Mouse (Mus musculus) G1E (cell line): ENCODE results near the gene Galr3. TPM values are rescaled to one million over a fixed set of nuclear protein-coding genes. Genes with fewer than 3 reads are reported as not detected.
A peak's percentile ranks its signal among the peaks of the same experiment; 100 is the strongest.

Experiments
- ATAC-seq: 2 replicates; pipeline ENCODE4 v1.8.0; 2016; ENCODE audit warnings: mild to moderate bottlenecking; ENCODE audit not compliant: insufficient number of reproducible peaks, poor library complexity, low FRiP score, severe bottlenecking; ENCODE audit errors: extremely low read depth
- DNase-seq: peaks from one replicate; pipeline ENCODE4 v3.0.0; 2012; ENCODE audit warnings: low spot score
- H3K27me3 ChIP-seq: 2 replicates; pipeline ENCODE4 v1.6.1; 2012; ENCODE audit warnings: mild to moderate bottlenecking, low read length, inconsistent platforms; ENCODE audit not compliant: insufficient read depth
- H3K36me3 ChIP-seq: replicated peaks from 2 replicates; pipeline ENCODE3; 2012; ENCODE audit warnings: mild to moderate bottlenecking, inconsistent platforms
- H3K4me1 ChIP-seq: 2 replicates; pipeline ENCODE4 v1.6.1; 2012; ENCODE audit warnings: low read depth, low read length, inconsistent platforms, mixed read lengths; ENCODE audit not compliant: insufficient read depth
- H3K4me3 ChIP-seq: 2 replicates; pipeline ENCODE4 v1.5.1; 2012; ENCODE audit warnings: low read depth, mild to moderate bottlenecking, inconsistent platforms, low read length, moderate library complexity, mixed read lengths
- H3K9me3 ChIP-seq: replicated peaks from 2 replicates; pipeline ENCODE4 v1.6.1; 2012; ENCODE audit warnings: inconsistent platforms
- CTCF ChIP-seq: IDR thresholded peaks from 2 replicates; pipeline ENCODE4 v1.5.1; 2012; ENCODE audit warnings: low read depth, low read length, inconsistent platforms, mixed read lengths
- GATA1 ChIP-seq: IDR thresholded peaks from 2 replicates; pipeline ENCODE4 v1.6.1; 2012; ENCODE audit warnings: borderline replicate concordance, low read length, inconsistent platforms, mixed read lengths
- GATA2 ChIP-seq: IDR thresholded peaks from 2 replicates; pipeline ENCODE4 v1.6.1; 2012; ENCODE audit warnings: low read depth, low read length, inconsistent platforms, borderline replicate concordance
- POLR2AphosphoS5 ChIP-seq: IDR thresholded peaks from 2 replicates; pipeline ENCODE4 v1.6.1; 2012; ENCODE audit warnings: low read depth, low read length, inconsistent platforms; ENCODE audit not compliant: insufficient replicate concordance
- TAL1 ChIP-seq: conservative IDR thresholded peaks from 2 replicates; pipeline ENCODE4 v1.6.1; 2012; ENCODE audit warnings: low read depth, low read length, inconsistent platforms, mixed read lengths
- polyA plus RNA-seq: library from polyadenylated mRNA; stranded (reverse); fragments of >175 nt; gene quantifications from 2 replicates; pipeline ENCODE4 v1.2.3, GENCODE M21; 2012
- total RNA-seq, 2 experiments: library from RNA; stranded (forward) in 1 of 2; stranded (reverse) in 1 of 2; fragments of 200-1000 nt in 1 of 2; fragments of >200 nt in 1 of 2; fragmentation: Nextera tagmentation in 1 of 2; gene quantifications; 2 replicates each; pipeline ENCODE4 v1.2.3; 2014 to 2017

The Galr3 gene
- total and polyA plus RNA-seq, 3 experiments: not detected

GRCm38 (mm10) chr15:79038331-79038730 is 3.4 kb upstream of the Galr3 start:
- peaks cover 8% of the 10 kb centered on the region for H3K9me3 ChIP-seq
- H3K4me1 ChIP-seq: peaks cover 19% of the 10 kb centered on the region
- peaks cover 63% of the 10 kb centered on the region for H3K27me3 ChIP-seq
- no peak for ATAC-seq
- no peak for DNase-seq
- TF ChIP-seq CTCF (no peak), POLR2AphosphoS5 (no peak), GATA1 (no peak), GATA2 (no peak)
- no peak overlapping the region for H3K4me3 ChIP-seq
- no peaks in the 10 kb centered on the region for H3K36me3 ChIP-seq

- Histone ChIP-seq H3K4me3 (no peak overlapping the region), H3K36me3 (no peaks in the 10 kb centered on the region), H3K4me1 (peaks cover 19% of the 10 kb centered on the region), H3K27me3 (peaks cover 61% of the 10 kb centered on the region), H3K9me3 (peaks cover 8% of the 10 kb centered on the region)
- ATAC-seq (peak; percentile 66), DNase-seq (peak; percentile 91)
- peak; percentile 74 for TF ChIP-seq CTCF
- TF ChIP-seq GATA1: no peak
- TF ChIP-seq POLR2AphosphoS5: no peak
- no peak for TF ChIP-seq GATA2
- no peak for TF ChIP-seq TAL1
Observed at GRCm38 (mm10) chr15:79038853-79039252, 2.8 kb upstream of the Galr3 start.

GRCm38 (mm10) chr15:79040501-79041416 is 926 bp upstream of the Galr3 start:
- Histone ChIP-seq H3K36me3 (no peaks in the 10 kb centered on the region), H3K27me3 (peaks cover 51% of the 10 kb centered on the region), H3K9me3 (peaks cover 8% of the 10 kb centered on the region), H3K4me3 (no peak overlapping the region), H3K4me1 (peaks cover 19% of the 10 kb centered on the region)
- DNase-seq (no peak), ATAC-seq (no peak)
- TF ChIP-seq GATA1 (no peak), GATA2 (no peak)

- TF ChIP-seq CTCF (no peak), POLR2AphosphoS5 (no peak), GATA1 (no peak), TAL1 (no peak), GATA2 (no peak)
- Histone ChIP-seq H3K9me3 (peaks cover 8% of the 10 kb centered on the region), H3K4me1 (peaks cover 15% of the 10 kb centered on the region), H3K36me3 (no peaks in the 10 kb centered on the region), H3K4me3 (no peak overlapping the region), H3K27me3 (peaks cover 50% of the 10 kb centered on the region)
- ATAC-seq: no peak
- no peak for DNase-seq
Observed at GRCm38 (mm10) chr15:79042721-79043491, 1.2 kb downstream of the Galr3 start.

GRCm38 (mm10) chr15:79044837-79045236 is 3.2 kb downstream of the Galr3 start:
- Histone ChIP-seq H3K9me3 (peaks cover 8% of the 10 kb centered on the region), H3K4me3 (no peak overlapping the region), H3K36me3 (no peaks in the 10 kb centered on the region), H3K4me1 (peaks cover 6% of the 10 kb centered on the region; the same call in 1 of the 2 replicates), H3K27me3 (peaks cover 51% of the 10 kb centered on the region)
- no peak for DNase-seq
- no peak for ATAC-seq
- no peak for TF ChIP-seq CTCF
- no peak for TF ChIP-seq TAL1
- TF ChIP-seq GATA2: no peak

GRCm38 (mm10) chr15:79048186-79048585 is 6.5 kb downstream of the Galr3 start:
- ATAC-seq (no peak), DNase-seq (no peak)
- Histone ChIP-seq H3K4me1 (peaks cover 18% of the 10 kb centered on the region), H3K4me3 (no peak overlapping the region), H3K9me3 (peaks cover 1% of the 10 kb centered on the region), H3K27me3 (peaks cover 37% of the 10 kb centered on the region), H3K36me3 (peaks cover 22% of the 10 kb centered on the region)
- no peak for TF ChIP-seq GATA2
- no peak for TF ChIP-seq TAL1
- TF ChIP-seq CTCF: no peak
- TF ChIP-seq POLR2AphosphoS5: no peak
- TF ChIP-seq GATA1: no peak
